Mouse (Mus musculus) heart, postnatal 10 days (tissue): ENCODE measurements around the gene Acat2. TPM values are rescaled to one million over a fixed set of nuclear protein-coding genes. Genes with fewer than 3 reads are reported as not detected.
"Not testable (repeated sequence)": the region's sequence is repeated elsewhere in the genome, so short reads cannot be mapped to it uniquely, and the experiment has no call there.

Source experiments
- DNase-seq, 2 experiments: peaks; one replicate each; pipeline ENCODE4 v3.0.0; 2021
- intact Hi-C: fragments of 180-260 bp; cut with DNase I; formaldehyde crosslinking; loops from one replicate; pipeline ENCODE4 v1.15.1; 2025
- total RNA-seq, 2 experiments: library from RNA; stranded (reverse); gene quantifications; 2 replicates each; pipeline ENCODE4 v1.2.3; 2021

Acat2 gene
- total RNA-seq, 2 experiments from 2014 or later, result 13.2 to 17.0 TPM

DNA sequence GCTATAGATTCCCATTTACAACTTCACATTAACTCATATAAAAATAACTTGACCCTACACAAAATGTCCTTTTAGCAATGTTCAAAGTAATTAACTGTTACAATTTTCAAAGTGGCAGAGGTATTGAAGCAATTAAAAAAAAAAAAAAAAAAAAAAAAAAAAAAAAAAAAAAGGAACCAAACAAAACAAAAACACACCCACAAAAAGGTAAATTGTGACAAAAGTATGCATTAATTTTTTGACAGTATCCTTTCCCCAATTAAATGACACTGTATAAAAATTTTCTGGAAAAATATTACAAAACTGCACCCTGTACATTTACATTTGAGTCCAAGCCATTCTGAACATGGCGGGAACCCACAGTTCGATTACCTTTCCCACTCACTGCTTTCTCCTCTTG is 6.6 kb upstream of the Acat2 start:
- DNase-seq, result no peak
- intact Hi-C loops, result no loop called here

DNA sequence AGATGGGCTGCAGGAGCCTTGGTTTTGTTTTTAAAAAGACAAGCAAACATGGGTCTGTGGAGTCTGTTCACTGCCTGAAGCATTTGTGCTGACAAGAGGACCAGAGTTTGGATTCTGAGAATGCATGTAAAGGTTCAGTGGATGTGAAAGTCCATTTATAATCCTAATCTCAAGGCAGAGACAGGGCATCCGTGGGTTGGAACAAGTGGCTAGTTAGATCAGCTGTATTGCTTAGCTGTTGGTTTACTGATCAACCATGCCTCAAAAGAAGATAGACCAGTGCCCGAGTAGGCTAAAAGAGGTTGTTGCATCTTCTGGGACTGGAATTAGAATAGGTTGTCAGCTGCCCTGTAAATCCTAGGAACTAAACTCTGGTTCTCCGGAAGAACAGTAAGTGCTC is 2.9 kb upstream of the Acat2 start:
- intact Hi-C loops, result loop anchor here (5.0 kb wide), 1 partner anchor 46 kb away; the partner anchor contains the start of genes Mrpl18 and Tcp1

DNA sequence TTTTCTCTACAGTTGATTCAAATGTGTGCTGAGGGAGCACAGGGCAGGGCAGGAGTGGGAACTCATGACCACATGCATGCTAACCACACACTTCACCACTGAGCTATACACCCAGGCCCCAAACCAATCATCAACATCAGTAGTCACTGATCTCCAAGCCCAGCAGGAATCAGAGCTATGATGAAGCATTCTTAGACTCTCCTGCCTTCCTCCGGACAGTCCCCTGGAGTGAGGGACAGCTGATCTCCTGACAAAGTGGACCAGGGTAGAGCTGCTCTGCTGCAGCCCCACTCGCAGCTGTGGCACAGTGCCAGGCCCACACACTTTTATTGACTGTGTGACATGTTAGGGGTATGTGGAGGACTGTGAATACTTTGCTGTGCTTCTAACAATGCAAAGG is 1.2 kb downstream of the Acat2 start:
- intact Hi-C loops, result not testable (repeated sequence)

More for the DNA sequence above, 2.9 kb upstream of the Acat2 start:
- no peak for DNase-seq

DNA sequence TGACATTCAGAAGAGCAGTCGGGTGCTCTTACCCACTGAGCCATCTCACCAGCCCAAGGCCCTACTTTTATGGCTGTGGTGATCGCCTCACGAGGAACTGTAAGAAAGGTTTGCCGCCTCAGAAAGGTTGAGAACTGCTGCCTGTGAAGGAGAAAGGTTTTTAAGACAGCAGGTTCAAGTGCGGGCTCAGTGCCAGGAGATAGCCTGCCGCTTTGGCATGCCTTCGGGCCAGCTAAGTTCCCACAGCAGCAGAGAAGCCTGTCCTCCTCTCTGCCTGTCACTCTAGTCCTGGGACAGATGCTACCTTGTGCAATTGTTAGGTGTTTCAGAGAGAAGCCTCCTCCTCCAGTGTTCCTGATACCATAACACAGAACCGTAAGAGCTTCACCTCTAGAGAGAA is 3.9 kb downstream of the Acat2 start:
- intact Hi-C loops, result no loop called here

More for the DNA sequence above, 1.2 kb downstream of the Acat2 start:
- DNase-seq, result not testable (repeated sequence)

DNA sequence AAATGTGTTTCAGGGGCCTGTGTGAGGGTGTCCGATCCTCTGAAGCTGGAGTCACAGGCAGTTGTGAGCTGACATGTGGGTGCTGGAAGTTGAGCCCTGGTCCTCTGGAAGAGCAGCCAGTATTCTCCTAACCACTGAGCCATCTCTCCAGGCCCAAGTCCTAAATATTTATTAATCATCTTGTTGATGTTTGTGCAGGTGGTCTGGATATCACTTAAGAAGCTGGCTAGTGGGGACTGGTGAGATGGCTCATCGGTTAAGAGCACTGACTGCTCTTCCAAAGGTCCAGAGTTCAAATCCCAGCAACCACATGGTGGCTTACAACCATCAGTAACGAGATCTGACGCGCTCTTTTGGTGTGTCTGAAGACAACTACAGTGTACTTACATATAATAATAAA is 10.9 kb downstream of the Acat2 start:
- DNase-seq, result no peak
- intact Hi-C loops, result no loop called here

More for the DNA sequence above, 3.9 kb downstream of the Acat2 start:
- DNase-seq, result no peak

DNA sequence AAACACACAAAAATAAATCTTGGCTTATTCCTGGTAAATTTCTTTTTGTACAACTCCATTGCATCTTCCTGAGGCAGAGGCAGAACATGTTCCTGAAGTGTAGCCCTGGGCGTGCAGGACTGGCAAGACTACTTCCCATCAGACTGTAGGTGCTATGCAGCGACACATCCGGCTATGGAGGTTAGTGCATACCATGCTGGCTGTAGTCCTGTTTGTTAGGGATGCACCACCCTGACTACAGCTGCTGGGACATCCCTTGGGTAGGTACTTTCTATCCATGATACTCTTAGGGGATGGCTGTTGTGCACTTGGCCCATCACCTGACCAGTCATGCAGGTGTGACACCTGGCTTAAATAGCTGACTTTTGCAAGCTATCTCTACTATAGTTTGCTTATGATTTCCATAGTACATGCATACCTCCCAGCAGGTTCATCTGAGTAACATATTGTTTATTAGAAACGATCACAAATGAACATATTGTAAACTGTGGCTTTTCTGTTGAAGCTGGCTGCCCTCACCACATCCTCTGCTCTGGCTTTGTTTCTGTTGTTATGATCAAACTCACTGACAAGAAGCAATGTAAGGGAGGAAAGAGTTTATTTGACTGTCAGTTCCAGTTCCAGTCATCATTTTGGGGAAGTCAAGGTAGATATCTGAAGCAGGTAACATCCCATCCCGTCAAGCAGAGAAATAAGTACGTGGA is 17.9 kb downstream of the Acat2 start:
- intact Hi-C loops, result no loop called here
- no peak for DNase-seq

DNA sequence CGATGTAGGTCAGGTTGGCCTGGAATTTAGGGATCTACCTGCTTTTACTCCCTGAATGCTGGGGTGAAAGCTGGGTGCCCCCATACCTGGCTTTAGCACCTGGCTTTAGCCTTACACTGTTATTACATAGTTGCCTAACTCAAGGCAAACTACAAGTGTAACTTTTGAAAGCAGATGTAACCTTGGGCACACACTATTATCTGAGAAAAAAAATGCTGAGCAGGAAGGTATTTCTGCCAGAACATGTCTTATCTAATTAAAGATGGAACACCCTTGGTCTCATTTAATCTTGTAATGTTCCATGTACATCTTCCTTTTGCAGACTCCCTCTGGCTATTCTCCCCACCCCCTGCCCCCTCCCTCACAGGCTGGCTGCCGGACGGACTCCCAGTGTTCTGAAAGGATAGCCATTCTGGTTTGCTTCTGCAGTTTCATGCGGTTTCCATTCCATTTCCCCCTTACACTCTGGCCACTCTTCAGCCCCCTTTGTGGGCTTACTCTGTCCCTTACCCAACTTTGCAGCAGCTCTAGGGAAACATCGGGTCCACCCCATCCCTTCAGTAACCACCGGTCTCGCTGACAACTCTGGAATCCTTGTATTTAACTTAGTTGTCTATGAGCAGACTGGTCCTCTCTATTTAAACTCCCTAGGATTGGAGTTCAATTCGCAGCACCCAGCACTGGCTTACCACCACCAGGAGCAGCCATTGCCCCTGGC is 18.8 kb downstream of the Acat2 start:
- no peak for DNase-seq
- intact Hi-C loops, result no loop called here

DNA sequence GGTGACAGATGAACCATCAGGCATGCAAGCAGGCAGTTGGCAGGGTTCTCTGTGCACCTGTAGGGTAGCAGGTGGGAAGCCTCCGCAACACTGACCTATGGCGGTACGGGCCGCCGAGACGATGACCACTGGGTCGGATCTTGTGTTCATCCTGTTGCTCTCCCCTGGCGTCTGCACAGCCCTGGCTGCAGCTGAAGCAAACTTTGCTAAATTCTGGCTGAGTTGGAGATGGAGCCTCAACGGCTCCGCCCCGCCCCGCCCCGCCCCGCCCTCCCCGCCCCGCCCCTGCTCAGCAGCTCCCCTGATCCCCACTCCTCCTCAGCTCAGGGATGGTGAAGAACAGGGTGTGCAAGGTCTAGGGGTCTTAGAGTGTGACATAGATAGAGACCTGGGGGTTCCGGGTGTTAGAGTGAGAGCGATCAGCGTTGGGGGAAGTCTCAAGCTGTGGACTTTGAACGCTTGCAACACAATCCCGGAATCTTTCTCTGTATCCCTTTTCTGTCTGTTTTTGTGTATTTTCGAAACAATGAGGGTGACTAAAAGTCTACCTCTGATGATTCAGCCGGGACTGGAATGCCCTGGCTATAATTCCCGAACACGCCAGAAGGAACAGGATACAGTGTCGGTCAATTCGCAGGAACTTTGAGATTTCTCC is 20.3 kb downstream of the Acat2 start, which contains the start of gene Acat3:
Acat3 (minus strand) TSS at position 450 of the 655 bp plus-strand sequence.
- no peak for DNase-seq
- intact Hi-C loops, result no loop called here

DNA sequence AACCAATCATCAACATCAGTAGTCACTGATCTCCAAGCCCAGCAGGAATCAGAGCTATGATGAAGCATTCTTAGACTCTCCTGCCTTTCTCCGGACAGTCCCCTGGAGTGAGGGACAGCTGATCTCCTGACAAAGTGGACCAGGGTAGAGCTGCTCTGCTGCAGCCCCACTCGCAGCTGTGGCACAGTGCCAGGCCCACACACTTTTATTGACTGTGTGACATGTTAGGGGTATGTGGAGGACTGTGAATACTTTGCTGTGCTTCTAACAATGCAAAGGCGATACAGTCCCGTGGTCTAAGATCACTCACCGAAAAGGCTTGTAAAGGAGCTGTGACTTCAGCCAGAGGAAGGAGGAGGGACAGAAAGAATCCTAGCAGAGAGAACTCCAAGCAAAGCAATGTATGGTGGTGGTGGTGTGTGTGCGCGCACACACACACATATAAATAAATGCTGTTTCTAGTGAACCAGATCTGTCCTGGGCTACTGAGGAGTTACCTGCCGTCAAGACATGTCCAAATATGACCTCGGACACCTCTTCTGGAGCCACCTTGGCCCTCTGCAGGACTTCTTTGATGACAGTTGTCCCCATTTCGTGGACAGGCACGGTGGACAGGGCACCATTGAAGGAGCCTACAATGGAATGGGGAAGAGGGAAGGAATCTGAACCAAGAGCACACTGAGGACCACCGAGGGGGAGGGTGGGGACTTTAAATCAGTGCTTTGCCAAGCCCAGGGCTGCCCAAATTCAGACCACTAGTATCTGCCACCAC is 21.0 kb downstream of the Acat2 start:
- DNase-seq, intact Hi-C loops: not testable (repeated sequence)

DNA sequence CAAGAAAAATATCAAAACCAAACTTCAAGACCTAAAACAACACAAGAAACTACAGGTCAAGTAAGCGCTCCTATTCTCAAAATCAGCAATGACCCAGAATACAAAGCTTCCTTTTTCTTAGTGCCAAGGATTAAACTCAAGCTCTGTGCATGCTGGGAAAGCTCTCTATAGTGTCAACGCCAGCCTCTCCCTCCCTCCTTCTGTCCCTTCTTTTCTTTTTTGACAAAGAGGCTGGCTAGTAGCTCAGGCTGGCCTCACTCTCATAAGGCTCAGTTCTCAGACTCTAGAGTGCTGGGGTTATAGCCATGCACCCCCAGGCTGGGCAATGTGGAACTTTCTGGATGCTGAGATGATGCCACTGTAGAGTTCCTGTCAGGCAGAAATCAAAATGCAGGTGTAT is 22.5 kb downstream of the Acat2 start:
- intact Hi-C loops, result no loop called here
- DNase-seq, result no peak

DNA sequence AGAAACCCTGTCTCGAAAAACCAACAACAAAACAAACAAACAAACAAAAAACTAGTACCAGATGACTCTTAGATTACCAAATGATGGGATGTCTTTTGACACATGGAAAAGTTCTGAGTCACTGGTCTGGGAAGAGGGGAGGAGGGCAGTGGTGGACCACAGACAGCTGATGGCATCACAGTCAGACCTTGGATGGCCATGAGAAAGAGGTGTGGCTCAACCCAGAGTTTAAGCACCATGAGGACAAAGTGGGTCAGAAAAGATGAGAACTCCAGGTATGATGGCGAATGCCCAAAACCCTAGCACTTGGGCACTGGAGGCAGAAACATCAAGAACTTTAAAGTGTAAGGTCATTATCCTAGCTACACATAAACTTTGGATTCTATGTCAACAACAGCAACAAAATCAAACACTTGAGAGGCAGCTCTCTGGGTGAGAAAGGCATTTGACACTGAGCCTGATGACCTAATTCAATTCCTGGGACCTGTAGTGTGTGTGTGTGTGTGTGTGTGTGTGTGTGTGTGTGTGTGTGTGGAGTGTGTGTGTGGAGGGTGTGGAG is 23.1 kb downstream of the Acat2 start:
- DNase-seq, result no peak
- intact Hi-C loops, result no loop called here

DNA sequence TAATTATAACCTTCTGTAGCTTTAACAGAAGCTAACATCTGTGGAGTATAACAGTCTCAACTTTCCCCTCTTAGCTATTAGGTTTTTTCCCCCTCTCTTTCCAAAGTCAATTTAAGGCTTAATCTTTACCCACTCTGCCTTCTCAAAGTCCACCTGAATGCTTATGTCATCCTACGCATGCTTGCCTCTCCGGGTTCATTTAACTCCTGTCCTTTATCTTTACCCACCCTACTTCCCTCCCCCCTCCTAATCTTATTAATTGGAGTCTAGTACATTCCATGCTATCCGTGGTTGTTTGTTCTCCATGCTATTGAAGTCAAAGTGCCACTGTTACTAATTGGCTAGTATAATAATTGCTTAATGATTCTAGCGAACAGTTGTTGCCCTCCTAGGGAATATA is 24.8 kb downstream of the Acat2 start:
- no peak for DNase-seq
- intact Hi-C loops, result no loop called here

DNA sequence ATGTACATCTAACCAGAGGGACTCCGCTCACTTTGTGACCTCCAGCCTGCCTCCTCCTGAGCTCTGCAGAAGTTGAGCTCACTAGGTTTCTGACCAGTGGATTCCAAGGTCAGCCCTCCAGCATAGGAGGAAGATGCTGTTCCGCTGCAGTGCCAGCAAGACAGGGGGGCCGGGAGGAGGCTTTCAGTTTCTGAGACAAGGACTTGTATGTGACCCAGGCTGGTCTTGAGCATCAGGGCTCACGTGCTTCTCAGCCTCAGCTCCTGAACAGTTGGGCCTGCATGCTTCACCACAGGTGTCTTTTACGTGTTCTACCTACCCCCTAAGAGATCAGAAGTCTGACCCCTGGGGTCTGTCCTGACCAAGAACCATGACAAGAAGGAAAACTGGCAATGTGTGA is 29.0 kb downstream of the Acat2 start:
- DNase-seq, intact Hi-C loops: not testable (repeated sequence)

DNA sequence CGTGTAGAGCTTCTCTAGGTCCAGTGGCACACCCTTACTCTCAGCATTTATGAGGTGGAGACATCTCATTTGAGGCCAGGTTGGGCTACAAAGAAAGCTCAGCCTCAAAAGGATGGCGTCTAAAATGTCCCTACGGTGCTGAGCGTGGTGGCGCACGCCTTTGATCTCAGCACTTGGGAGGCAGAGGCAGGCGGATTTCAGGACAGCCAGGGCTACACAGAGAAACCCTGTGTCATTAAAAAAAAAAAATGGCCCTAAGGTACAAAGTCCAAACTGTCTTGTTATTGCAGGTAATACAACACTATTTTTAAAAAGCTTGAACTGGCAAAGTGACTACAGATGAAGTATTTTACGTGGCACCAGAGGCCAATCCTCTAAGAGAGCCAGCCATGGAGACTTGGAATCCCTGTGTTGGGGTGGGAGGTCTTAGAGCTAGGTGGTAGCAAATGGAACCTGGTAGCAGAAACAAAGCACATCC is 34.8 kb downstream of the Acat2 start:
- no peak for DNase-seq
- intact Hi-C loops, result no loop called here

DNA sequence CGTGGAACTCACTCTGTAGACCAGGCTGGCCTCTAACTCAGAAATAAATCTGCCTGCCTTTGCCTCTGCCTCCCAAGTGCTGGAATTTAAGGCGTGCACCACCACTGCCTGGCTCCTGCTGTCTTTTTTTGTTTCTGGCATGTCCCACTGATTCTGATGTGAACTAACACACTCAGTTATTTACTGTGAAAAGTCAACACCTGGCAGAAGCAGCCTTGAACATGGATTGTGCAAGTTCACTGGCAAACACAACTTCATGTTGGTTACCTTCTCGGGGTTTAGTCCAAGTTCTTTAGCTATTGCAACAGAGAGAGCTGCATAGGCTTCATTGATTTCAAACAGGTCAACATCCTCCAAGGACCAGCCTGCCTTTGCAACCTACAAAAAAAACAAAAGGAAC is 35.5 kb downstream of the Acat2 start:
- DNase-seq, result no peak
- intact Hi-C loops, result no loop called here

DNA sequence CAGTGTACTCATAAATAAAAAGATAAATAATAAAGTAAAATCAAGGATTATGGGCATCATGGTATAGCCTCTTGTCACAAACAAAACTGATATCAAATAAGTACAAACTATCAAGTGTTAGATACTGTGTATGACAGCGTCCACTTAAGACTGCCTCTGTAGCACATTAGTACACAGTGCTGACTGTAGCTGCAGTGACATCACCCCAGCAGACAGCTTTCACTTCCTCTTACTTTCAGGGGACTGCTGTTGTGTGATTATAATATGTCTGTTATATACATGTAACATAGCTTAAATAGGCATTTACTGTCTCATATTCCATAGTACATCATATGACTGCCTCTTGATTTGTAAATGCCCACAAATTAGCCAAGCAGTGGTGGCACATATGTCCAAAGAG is 39.5 kb downstream of the Acat2 start:
- intact Hi-C loops, result no loop called here
- no peak for DNase-seq

DNA sequence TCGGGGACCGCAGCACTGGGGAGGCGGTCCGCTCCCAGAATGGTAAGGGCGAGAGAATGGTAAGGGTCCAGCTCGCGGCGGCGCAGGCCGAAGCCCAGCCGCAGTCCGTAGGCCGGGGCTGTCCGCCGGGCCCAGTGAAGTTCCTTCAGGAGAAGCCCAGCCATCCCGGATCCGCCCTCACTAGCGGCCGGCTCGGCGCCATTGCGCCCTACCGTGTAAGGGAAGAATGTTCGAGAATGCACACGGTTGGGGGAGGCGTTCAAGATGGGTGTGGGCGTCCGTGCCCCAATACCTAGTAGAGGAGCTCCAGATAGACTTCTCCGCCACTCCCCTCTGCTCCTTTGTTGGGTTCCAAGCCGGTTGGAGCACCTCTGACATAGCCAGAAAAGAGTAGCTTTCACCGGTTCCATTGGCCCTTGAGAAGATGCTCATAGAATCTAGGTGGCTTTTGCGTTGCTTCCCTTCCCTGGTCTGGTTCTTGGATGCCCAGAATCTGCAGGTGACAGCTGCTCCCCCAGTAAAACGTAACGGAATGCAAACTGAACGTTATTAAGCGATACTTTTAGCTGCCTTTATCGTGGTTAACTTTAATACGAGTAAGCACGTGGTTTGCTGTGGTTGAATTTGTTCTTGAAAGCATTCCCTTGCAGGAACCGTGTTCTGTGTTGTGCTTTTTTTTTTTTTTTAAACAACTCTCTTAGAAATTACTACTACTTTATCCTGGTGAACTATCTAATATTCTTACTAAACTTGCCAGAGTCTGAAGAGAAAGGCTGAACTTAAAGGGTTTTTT is 43.8 kb downstream of the Acat2 start:
- intact Hi-C loops, result loop anchor here (1.0 to 5.0 kb wide), 3 partner anchors 46 to 91 kb away; partner anchors contain the start of genes Acat2 and Wtap
- no peak for DNase-seq

DNA sequence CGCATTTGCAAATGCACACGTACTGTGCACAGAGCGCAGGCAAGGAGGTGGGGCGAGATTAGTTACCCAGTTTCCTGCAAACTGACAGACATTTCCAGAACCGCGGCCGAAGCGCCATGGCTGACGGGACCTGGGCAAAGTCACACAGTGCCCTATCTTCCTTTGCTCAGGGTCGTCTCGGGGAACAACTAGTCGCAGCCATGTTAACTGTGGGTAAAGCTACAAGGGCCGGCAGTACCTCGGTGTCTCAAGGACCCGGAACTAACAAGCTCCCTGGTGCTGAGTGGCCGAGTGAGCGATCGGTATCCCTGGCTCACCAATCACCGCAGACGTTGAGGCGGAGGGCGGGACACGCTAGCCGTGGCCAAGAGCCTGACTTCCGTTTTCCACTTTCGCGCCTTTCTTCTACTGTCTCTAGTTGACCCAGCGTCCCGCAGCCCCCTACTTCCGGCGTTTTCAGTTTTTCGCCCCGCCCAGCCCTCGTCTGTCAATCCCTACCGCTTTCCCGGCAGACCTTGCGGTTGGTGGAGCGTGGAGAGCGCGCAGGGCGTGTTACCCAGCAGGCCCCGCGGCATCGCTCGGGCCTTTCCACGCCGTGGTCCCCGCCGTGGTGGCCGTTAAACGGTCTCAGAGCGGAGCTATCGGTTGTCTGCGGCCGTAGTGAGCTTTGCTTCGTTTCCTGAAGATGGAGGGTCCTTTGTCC is 44.5 kb downstream of the Acat2 start, which contains the start of gene Mrpl18:
Mrpl18 (minus strand) TSS at position 465 of the 703 bp plus-strand sequence.
- peak; percentile 100 for DNase-seq
- intact Hi-C loops, result loop anchor here (1.0 to 5.0 kb wide), 4 partner anchors 35 to 91 kb away; partner anchors contain the start of genes Acat2 and Wtap

DNA sequence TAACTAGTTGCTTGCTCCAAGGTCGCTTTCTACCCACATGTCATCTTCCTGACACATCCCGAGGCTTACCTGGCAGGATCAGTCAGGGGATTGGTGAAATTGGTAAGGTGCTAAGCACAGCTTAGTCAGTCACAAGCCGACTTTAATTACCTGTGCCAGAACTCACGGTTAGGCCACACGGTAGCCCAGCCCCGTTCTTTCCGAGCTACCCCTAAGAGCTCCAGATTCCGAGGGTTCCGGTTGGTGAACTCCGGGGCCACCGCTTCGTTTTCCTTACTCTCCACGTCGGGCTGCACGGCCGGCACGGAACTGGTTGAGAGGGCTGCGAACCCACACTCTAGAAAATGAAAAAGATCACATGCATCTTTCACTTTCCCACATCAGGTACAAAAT is 45.1 kb downstream of the Acat2 start, which contains the start of gene Tcp1:
Tcp1 (plus strand) TSS at position 214 of the 393 bp plus-strand sequence.
- no peak for DNase-seq
- intact Hi-C loops, result loop anchor here (2.0 to 5.0 kb wide), 3 partner anchors 35 to 77 kb away; partner anchors contain the start of genes Acat2 and Wtap
